Mouse (Mus musculus) R1 (cell line): Measurements from ENCODE around the gene Ifit1bl1.
A peak's percentile ranks its signal among the peaks of the same experiment; 100 is the strongest.
"Not testable (repeated sequence)": the region's sequence is repeated elsewhere in the genome, so short reads cannot be mapped to it uniquely, and the experiment has no call there.

Experiments
- DNase-seq: peaks from one replicate; pipeline ENCODE4 v3.0.0-alpha.2; 2018; ENCODE audit warnings: low read depth, low spot score

Ifit1bl1 gene

DNA sequence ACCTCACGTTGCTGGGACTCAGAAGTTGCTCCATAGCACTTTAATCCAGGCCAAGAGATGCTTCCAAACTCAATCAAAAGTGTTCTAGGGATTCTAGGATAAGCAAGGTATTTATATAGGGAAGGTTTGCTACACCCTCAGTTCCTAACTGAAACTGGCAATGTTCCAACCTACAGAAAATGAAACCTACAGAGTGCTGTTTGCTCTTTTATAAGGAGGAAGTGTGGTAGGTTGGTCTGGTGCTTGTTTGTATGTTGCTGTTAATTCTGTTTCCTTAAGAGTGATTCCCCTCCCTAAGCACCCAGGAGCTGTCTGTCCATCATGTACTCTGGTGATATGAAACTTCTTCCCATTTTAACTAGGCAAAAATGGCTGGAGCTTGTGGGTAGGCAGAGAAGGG, at the start of gene Ifit1bl1:
Gene Ifit1bl1, minus strand, starts transcription at position 69 of the 400 bp plus-strand sequence.
- not testable (repeated sequence) for DNase-seq

DNA sequence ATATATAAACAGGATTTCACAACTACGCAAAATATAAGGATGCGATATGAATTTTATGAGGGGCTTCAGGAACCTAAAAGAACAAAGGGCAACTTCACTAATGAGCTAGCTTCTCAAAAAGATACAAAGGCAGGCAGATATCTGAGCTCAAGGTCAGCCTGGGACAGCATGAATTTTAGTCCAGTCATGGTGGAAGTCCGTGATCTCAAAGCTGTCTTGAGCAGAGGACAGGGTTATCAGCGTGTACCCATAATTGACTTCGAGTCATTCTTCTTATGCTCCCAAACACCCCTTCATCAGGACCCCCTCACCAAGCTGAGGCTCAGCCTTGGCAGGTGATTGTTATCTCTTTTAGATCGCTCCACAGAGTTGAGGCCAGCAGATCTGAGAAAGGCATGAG, 49.2 kb upstream of the Ifit1bl1 start:
- no peak for DNase-seq

DNA sequence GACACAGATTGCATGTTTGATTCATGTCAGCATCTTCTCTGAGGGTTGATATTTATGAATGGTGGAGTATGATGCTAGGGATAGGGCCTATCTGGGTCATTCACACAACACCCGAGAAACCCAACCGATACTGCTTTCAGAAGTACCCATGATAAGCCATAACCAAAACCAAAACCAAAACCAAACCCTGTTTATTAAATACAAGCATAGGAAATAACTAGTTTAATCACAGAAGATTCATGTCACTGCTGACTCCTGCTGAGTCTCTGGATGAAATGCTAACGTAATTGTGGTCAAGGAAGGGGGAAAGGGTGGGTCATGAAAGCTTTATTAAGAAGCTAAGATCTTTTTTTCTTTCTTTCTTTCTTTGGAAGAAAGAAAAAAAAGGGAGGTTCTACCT, 48.5 kb upstream of the Ifit1bl1 start:
- no peak for DNase-seq

DNA sequence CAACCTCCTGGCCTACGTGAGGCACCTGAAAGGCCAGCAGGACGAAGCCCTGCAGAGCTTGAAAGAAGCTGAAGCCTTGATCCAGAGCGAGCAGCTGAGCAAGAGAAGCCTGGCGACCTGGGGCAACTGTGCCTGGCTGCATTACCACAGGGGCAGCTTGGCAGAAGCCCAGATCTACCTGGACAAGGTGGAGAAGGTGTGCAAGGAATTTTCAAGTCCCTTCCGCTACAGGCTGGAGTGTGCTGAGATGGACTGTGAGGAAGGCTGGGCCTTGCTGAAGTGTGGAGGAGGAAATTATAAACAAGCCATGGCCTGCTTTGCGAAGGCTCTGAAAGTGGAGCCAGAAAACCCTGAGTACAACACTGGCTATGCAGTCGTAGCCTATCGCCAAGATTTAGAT, 45.9 kb upstream of the Ifit1bl1 start:
- DNase-seq, result not testable (repeated sequence)

DNA sequence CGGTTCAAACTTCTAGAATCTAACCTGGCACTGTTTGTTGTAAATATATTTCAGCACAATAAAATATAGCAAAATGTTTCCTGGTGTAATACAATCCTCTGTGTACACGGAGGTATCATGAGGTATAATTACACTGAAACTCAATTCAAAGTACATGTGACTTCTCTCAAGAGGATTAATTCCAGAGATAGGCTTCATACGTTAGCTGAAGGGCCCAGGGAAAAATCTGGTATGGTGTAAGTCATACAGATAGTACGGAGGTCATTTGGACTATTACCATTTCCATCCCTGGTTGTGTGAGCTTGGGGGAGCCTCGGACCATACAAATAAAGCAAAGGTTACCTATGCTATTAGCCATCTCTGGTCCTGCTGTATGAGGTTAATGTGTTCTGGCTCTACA, 40.9 kb upstream of the Ifit1bl1 start:
- DNase-seq, result no peak

DNA sequence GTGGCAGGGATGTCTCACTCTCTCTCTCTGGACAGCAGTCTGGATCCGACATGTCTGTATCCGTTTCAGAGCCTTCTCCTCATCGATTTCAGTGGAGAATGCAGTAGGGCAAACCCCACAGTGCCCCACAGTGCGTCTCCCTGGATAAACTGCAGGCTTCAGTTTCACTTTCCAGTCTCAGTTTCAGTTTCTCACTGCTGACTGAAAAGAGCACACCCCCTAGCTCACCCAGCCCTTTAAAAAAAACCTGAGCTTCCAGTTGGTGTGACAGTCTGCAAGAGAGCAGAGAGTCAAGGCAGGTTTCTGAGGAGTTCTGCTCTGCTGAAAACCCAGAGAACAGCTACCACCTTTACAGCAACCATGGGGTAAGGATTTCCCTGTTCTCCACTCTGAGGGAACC, 38.9 kb upstream of the Ifit1bl1 start, which contains the start of the genes Ifit1bl2 and Ifit1:
Gene Ifit1bl2, minus strand, starts transcription at position 121 of the 400 bp plus-strand sequence.
Gene Ifit1, plus strand, starts transcription at position 249 of the 400 bp plus-strand sequence.
- no peak for DNase-seq

DNA sequence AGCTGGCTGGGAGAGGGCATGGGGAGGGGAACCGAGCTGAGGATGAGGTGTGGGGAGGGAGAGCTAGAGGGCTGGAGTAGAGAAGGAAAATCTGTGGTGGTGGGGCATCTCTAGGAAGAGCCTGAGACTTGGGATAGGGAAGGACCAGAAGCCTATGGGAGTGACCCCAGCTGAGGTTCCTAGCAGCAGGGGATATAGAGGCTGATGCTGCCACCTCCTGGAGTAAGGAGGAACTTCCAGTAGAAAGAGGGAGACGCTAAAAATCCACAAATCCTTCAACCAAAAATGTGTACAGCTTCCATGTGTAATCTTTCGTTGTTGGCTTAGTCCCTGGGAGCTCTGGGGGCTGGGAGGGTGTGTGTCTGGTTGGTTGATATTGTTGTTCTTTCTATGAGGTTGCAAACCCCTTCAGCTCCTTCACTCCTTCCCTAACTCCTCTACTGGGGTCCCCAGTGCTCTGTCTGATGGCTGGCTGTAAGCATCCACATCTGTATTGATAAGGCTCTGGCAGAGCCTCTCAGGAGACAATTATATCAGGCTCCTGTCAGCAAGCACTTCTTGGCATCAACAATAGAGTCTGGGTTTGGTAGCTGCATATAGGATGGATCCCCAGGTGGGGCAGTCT, 35.3 kb upstream of the Ifit1bl1 start:
- DNase-seq, result peak; percentile 61

DNA sequence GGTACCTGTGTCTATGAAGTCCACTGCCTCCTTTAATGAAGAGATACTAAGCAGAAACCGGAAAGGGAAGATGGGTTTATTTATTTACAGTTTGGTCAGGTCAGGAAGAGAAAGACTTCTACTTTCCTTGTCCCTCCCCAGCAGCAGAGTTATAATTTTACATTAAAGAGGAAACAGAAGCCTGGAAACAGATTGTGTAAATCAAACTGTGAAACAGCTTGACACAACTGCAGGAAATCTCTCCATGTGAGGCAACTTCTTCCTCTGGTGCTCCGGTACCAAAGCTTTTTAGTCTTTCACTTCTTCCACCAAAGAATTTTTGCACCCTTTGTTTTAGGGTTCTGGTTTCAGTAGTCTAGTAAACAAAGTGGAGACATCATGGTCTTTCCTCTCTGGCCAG, 31.7 kb upstream of the Ifit1bl1 start:
- no peak for DNase-seq

DNA sequence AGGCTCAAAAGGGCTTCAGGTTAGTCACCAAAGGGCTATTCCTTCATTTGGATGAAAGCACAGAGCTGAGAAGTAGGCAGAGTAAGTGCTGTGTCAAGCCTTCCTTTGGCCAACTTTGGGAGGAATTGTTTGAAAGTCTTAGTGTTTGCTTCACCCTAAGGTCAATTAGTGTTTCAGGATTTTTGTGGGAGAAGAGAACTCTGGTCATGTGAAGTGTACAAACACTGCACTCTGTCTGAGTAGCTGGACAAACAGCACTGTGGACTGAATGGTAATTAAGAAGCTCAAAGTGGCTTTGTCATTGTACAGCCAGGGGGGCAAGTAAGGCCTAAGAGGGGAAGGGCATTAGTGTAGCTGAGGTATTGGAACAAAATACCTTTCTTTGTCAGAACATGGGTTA, 29.7 kb upstream of the Ifit1bl1 start:
- no peak for DNase-seq

DNA sequence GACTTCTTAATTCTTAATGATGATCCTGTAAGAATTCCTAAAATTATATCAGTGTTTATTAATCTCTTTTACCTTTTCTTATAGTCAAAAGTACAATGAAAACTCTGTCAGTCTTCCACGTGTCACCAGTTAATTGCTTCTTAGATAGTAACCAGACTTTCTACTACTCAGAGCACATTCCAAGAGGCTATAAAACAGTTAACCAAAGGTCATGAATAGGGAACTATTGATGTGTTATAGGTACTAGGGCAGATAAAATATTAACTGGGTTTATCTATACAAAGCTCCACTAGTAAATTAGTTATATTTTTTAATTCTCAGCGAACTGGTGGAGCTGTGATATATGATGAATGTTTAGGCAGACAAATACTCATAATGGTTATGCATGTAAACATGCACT, 25.7 kb upstream of the Ifit1bl1 start:
- no peak for DNase-seq

DNA sequence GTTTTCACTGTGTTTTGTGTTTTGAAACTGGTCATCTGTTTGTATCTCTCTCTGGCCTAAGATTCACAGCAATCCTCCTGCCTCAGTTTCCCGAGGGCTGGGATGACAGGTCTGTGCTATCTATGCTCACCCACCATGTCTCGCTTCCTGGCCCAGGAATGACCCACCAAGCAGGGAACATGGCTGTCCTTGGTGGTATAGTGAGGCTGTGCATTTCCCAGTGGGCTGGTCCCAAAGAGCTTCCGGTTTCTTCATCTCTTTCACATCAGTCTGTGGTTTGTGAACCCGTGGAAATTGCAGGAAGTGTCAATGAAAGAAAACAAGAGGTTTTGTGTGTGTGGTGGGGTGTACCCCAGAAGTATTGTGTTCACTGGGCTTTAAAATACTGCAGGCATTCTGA, 22.9 kb upstream of the Ifit1bl1 start:
- no peak for DNase-seq

DNA sequence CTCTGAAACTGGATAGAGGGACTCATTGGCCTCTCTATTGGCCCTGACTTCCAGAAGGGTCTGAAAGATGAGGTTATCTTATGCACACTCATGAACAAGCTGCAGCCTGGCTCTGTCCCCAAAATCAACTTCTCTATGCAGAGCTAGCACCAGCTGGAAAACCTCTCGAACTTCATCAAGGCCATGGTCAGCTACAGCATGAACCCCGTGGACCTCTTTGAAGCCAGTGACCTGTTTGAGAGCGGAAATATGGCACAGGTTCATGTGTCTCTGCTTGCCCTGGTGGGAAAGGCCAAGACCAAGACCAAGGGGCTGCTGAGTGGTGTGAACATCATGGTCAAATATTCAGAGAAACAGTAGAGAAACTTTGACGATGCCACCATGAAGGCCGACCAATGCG, 22.0 kb upstream of the Ifit1bl1 start:
- DNase-seq, result no peak

DNA sequence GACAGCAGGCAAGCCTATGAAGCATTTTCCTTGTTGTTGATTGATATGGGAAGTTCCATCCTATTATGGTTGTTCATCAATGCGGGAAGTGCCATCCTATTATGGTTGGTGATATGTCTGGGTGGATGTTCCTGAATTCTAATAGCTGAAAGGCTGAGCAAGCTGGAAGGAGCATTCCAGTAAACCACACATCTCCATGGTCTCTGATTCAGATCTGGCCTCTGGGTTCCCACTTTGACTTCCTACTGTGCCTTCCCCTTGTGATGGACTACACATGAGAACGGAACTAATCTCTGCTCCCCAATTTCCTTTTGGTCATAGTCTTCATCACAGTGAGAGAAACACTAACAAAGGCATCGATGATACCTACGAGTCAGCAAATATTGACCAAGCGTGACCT, 19.1 kb upstream of the Ifit1bl1 start:
- DNase-seq, result no peak

DNA sequence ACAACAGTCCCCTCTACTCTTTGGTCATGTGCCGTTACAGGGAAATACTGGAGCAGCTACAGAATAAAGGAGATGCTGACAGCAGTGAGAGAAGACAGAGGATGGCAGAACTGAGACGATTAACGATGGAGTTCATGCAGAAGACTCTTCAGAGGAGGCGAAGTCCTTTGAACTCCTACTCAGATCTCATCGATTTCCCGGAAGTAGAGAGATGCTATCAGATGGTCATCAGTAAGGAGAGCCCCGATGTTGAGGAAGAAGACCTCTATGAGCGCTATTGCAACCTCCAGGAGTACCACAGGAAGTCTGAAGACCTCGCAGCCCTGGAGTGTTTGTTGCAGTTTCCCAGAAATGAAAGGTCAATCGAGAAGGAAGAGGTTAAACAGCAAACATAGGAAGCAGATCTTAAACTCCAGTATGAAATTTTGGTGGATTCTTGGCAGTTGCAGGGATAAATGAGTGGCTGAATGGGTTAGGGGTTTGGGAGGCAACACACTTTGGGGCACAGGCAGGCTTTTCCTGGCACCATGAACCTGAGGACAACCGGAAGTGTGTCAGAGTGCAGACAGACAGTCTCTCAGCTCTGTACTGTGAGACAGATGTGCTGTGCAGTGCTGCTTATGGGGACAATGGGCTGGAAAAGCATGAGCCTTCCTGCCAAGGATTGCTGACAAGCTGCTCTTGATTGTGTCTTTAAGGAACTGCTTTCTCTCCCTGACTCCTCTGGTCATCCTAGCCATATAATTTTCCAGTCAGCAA, 10.7 kb upstream of the Ifit1bl1 start:
- DNase-seq, result not testable (repeated sequence)

DNA sequence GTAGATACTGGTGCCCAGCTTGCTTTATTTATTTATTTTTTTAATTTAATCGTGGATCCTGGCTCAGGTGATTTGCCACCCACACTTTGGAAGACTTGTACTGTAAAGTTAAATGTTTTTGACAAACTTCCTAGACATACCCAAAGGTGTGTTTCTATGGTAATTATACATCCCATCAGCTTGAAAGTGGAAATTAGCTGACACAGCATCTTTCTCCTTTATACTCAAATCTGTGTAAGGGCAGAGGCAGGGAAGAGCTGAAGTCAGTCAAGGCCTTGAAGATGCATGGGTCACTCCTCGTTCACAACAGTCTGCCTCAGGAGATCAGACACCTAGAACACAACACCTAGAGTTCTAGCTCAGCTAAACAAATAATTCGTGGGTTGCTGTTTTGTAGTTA, 8.4 kb upstream of the Ifit1bl1 start:
- not testable (repeated sequence) for DNase-seq

DNA sequence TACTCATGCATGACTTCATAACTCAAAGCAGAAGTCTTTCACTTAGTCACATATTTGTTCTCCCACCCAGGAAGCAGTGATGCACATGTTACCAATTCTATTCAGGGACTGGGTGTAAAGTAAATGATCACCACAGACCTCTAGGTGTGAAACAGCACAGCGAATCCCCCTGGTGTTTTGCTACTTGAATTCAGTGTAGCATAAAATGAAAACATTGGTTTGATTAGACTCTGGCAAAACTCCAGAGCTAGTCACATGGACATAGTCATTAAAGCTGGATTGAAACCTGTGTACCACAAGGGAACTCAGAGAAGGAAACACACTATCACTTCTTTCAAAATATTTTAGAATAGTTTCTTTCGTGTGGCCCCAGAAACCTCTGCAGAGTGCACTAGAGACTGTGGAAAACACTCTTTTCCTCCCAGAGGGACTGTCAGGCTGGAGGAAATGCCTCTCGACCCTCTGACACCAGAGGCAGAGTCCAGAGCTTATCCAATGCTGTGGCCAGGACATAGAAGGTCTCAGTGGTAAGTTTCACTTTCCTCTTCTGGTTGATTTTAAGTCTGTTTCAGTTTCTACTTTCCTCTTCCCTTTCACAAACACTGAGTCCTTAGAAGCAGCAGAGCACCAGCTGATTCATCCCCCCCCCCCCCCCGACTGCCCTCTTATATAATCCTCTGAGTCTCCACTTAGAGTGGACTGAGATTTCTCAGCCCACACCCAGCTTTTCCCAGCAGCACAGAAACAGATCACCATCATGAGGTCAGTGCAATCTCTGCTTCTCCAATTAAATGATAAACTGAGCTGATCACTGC, 5.7 kb upstream of the Ifit1bl1 start, which contains the start of gene Ifit3b:
Gene Ifit3b, plus strand, starts transcription at position 734 of the 815 bp plus-strand sequence.
- not testable (repeated sequence) for DNase-seq

DNA sequence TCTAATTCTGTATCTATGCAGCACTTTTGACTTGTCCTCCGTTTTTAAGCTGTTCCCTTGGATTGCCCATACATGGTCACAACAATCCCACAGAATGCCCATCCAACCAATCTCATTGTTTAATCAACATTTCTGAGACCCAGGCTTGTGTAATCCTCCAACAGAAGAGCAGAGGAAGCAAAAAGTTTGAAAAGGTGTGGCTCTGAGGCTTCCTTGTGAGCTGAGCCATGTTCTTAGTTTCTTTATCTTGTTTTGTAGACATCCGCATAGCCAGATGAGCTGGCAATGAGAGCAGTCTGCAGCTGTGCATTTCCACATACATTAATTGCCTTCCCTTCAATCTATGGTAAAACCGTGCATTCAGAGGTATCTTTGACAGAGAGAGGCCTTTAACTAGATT, 3.7 kb upstream of the Ifit1bl1 start:
- no peak for DNase-seq

DNA sequence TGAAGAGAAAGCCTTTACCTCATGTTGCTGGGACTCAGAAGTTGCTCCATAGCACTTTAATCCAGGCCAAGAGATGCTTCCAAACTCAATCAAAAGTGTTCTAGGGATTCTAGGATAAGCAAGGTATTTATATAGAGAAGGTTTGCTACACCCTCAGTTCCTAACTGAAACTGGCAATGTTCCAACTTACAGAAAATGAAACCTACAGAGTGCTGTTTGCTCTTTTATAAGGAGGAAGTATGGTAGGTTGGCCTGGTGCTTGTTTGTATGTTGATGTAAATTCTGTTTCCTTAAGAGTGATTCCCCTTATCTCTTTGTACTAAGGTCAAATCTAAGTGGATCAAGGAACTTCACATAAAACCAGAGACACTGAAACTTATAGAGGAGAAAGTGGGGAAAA, 2.5 kb downstream of the Ifit1bl1 start:
- DNase-seq, result not testable (repeated sequence)

DNA sequence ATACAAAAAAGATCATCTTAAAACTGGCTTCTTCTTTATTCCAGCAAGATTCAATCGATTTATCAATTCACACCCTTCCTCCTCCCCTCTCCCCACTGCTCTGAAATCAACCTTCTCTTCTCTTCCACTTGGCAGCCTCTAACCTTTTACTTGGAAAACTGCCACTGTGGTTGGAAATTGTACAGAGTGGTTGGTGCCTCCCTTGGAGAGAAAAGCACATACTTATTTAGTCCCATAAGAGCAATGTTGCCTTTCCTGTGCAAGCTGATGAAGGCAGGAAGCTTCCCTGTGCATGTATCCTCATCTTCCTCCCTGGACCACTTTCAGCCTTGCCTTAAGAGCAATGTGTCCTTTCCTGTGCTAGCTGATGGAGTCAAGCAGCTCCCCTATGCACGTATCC, 3.4 kb downstream of the Ifit1bl1 start:
- no peak for DNase-seq

DNA sequence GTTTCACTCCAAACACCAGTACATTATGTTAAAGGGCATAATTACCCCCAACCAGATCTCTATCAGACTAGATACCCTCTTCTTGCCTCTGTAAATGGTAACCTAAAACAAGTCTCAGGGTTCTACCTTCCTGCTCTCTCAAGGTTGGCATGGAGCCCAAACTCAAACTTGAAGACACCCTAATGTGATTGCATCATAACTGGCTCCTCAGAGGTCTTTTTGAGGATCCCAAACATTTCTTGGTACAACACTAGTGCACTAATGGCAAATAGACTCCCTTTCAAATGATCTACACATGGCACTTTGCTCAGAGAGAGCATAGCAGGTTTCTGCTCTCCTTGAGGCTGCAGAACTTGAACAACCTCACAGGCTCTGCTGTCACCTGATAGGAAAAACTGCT, 4.9 kb downstream of the Ifit1bl1 start:
- no peak for DNase-seq

DNA sequence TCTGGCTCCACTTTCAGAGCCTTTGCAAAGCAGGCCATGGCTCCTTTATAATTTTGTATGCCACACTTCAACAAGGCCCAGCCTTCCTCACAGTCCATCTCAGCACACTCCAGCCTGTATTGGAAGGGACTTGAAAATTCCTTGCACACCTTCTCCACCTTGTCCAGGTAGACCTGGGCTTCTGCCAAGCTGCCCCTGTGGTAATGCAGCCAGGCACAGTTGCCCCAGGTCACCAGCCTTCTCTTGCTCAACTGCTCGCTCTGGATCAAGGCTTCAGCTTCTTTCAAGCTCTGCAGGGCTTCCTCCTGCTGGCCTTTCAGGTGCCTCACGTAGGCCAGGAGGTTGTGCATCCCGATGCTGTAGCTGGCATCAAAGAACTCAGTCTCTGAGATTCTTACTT, 7.2 kb downstream of the Ifit1bl1 start:
- DNase-seq, result not testable (repeated sequence)

DNA sequence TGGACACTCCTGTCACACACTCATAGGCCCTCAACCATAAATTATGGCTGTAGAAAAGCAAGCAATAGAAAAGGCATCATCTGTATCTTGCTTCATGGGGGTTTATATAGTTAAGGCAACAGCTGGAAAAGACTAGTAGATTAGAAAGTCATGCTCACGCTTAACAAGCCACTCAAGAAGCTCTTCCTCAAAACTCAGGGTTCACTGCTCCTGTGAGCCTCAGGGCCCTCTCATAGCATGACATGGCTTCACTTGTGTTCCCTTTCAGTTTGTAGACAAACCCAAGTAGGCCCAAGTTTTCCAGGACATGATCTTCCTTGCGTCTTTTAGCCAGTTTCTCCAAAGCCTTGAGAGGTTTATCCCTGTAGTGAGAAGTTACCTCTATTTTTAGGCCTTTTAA, 8.3 kb downstream of the Ifit1bl1 start:
- no peak for DNase-seq
